Mouse (Mus musculus) kidney, embryonic 15.5 days (tissue): ENCODE measurements around the gene Prm2. TPM values are rescaled to one million over a fixed set of nuclear protein-coding genes. Genes with fewer than 3 reads are reported as not detected.

Source experiments
- ATAC-seq: fragments of 200-750 bp; cut with Nextera tagmentation; replicated peaks from 2 replicates; pipeline ENCODE4 v1.8.0; 2017; ENCODE audit warnings: moderate TSS enrichment; ENCODE audit not compliant: low FRiP score
- H3K27ac ChIP-seq: fragments of 300-500 bp; sonication (generic); 2 replicates; pipeline ENCODE4 v1.5.1; 2015; ENCODE audit warnings: mild to moderate bottlenecking, inconsistent platforms
- H3K27me3 ChIP-seq: fragments of 300-500 bp; sonication (generic); 2 replicates; pipeline ENCODE4 v1.6.1; 2015; ENCODE audit warnings: inconsistent platforms
- H3K36me3 ChIP-seq: fragments of 300-500 bp; sonication (generic); 2 replicates; pipeline ENCODE4 v1.6.1; 2015; ENCODE audit warnings: inconsistent platforms
- H3K4me1 ChIP-seq: fragments of 300-500 bp; sonication (generic); 2 replicates; pipeline ENCODE4 v1.6.1; 2015; ENCODE audit warnings: inconsistent platforms
- H3K4me2 ChIP-seq: fragments of 300-500 bp; sonication (generic); 2 replicates; pipeline ENCODE4 v1.6.1; 2015; ENCODE audit warnings: moderate library complexity, mild to moderate bottlenecking, inconsistent platforms
- H3K4me3 ChIP-seq: fragments of 300-500 bp; sonication (generic); replicated peaks from 2 replicates; pipeline ENCODE4 v1.5.1; 2015; ENCODE audit warnings: mild to moderate bottlenecking, inconsistent platforms
- H3K9ac ChIP-seq: fragments of 300-500 bp; sonication (generic); 2 replicates; pipeline ENCODE4 v1.6.1; 2015; ENCODE audit warnings: mild to moderate bottlenecking, inconsistent platforms
- H3K9me3 ChIP-seq: fragments of 300-500 bp; sonication (generic); replicated peaks from 2 replicates; pipeline ENCODE4 v1.6.1; 2016; ENCODE audit warnings: inconsistent platforms
- WGBS: fragments of 180-500 bp; shearing (Covaris S2); methylation state at CpG from one replicate; pipeline ENCODE4 v1.1.7; 2015; ENCODE audit warnings: mixed read lengths; 5-methylcytosine and 5-hydroxymethylcytosine counted together
- polyA plus RNA-seq: library from polyadenylated mRNA; unstranded; fragments of >200 nt; fragmentation: Nextera tagmentation; extraction: Ambion mirVana; gene quantifications from 2 replicates; pipeline ENCODE4 v1.2.1, GENCODE M21; 2015

Prm2 gene
- polyA plus RNA-seq, 1 experiment from 2014 or later = not detected

GRCm38 (mm10) chr16:10783883-10784792 lies 11.8 kb downstream of the Prm2 start:
- Histone ChIP-seq H3K4me1 (peaks cover 63% of the 10 kb centered on the region), H3K36me3 (no peaks in the 10 kb centered on the region), H3K4me3 (peak overlapping the region; percentile 79), H3K27me3 (no peaks in the 10 kb centered on the region), H3K9ac (peak overlapping the region; percentile 75), H3K4me2 (peak overlapping the region; percentile 97), H3K27ac (peak overlapping the region; percentile 99), H3K9me3 (no peaks in the 10 kb centered on the region)
- peak; percentile 6 for ATAC-seq
- 1% methylated on average over 81 of the region's 81 CpGs for WGBS

- Histone ChIP-seq H3K27ac (no peak overlapping the region), H3K9me3 (no peaks in the 10 kb centered on the region), H3K27me3 (no peaks in the 10 kb centered on the region), H3K4me3 (peak overlapping the region; percentile 79), H3K4me1 (peaks cover 62% of the 10 kb centered on the region), H3K36me3 (no peaks in the 10 kb centered on the region), H3K9ac (no peak overlapping the region), H3K4me2 (peak overlapping the region; percentile 97)
- WGBS = 62% methylated on average over 8 of the region's 8 CpGs
- no peak for ATAC-seq
These were observed 12.5 kb downstream of the Prm2 start for GRCm38 (mm10) chr16:10783451-10783850.

DNA sequence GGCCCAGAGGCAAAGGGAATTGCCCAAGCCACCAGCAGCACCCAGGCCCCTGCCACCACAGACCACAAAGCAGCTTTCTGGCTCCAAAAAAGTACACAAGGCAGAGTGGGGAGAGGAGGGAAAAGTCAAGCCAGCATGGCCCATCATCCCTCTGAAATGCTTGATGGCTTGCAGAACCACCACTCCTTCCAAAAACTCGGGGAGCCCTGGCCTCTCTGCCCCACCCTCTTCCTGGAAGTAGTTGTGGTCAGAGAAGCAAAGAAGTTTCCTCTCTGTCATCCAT lies 12.8 kb downstream of the Prm2 start:
- H3K36me3 ChIP-seq = no peaks in the 10 kb centered on the region
- peak overlapping the region; percentile 97 for H3K4me2 ChIP-seq
- H3K9me3 ChIP-seq = no peaks in the 10 kb centered on the region
- WGBS = 39% methylated on average over 1 of the region's 1 CpGs
- peak overlapping the region; percentile 0; the same call in 1 of the 2 replicates for H3K9ac ChIP-seq
- H3K27ac ChIP-seq = no peak overlapping the region
- H3K27me3 ChIP-seq = no peaks in the 10 kb centered on the region
- peak overlapping the region; percentile 79; the same call in 1 of the 2 replicates for H3K4me3 ChIP-seq
- peaks cover 59% of the 10 kb centered on the region for H3K4me1 ChIP-seq
- ATAC-seq = no peak

DNA sequence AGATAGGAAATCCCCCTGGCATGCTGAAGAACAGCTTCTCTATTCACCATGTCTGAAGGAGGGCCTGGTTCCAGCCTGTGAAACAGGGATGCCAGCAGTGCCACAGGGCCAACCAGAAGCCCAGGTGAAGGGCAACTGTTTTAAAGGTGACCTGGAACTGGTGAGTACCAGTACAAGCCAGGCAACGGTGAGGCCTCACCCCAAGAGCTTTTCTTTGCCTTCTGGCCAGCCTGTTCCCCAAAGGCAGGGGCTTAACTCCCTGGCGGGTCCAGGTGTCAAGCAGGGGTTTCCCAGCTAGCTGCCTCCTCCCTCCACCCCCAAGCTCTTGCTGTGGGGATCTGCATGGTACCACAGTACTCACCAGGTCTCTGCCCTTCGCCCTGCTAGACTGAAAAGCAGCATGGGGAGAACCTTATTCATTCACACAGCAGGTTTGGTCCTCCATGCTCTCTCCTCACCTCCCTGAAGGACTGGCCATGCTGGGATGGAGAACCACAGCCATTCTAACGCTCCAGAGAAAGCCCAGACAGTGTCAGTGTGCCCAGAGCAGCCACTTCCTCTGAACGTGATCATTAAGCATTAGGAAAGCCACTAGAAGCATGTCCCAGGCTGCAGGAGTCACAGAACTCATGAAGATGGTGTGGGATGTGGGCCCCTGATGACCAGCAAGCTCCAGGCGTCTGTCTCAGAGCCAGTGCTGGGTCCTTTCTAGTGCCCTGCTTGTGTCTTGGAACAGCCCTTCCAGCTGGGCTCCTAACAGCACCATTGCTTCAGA lies 13.4 kb downstream of the Prm2 start:
- Histone ChIP-seq H3K27me3 (no peaks in the 10 kb centered on the region), H3K4me3 (peak overlapping the region; percentile 79; the same call in 1 of the 2 replicates), H3K9ac (peak overlapping the region; percentile 0; the same call in 1 of the 2 replicates), H3K9me3 (no peaks in the 10 kb centered on the region), H3K4me1 (peaks cover 58% of the 10 kb centered on the region), H3K36me3 (no peaks in the 10 kb centered on the region), H3K27ac (peak overlapping the region; percentile 41), H3K4me2 (peak overlapping the region; percentile 97)
- WGBS = 48% methylated on average over 6 of the region's 6 CpGs
- no peak for ATAC-seq

DNA sequence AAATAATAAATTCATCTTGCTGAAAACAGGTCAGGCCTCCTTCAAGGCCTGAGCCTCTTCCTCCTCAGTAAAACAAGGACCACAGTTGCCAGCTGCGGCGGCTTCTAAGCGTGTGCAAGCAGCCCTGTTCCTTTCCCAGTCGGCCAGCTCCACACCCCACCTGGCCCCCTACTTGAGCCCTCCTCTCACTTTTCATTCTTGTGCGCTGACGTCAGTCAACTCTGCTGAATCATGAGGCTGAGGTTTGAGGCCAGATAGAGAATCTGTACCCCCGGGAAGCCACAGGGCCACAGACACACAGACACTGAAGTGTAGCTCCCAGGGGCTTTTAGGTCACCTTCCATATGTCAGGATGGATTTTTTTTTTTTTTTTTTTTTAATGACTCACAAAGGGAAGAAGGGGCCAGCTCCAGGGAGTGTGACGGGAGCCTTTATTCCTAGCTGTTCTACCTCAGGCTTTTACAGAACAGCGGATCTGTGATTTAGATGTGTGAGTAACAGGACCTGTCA lies 14.0 kb downstream of the Prm2 start:
- Histone ChIP-seq H3K4me2 (peak overlapping the region; percentile 97), H3K27me3 (no peaks in the 10 kb centered on the region), H3K9me3 (no peaks in the 10 kb centered on the region), H3K4me3 (no peak overlapping the region), H3K27ac (peak overlapping the region; percentile 41; the same call in 1 of the 2 replicates), H3K4me1 (peaks cover 55% of the 10 kb centered on the region), H3K9ac (no peak overlapping the region), H3K36me3 (no peaks in the 10 kb centered on the region)
- no peak for ATAC-seq
- 39% methylated on average over 9 of the region's 9 CpGs for WGBS

- Histone ChIP-seq H3K9me3 (no peaks in the 10 kb centered on the region), H3K27ac (no peak overlapping the region), H3K4me1 (peaks cover 51% of the 10 kb centered on the region), H3K36me3 (no peaks in the 10 kb centered on the region), H3K4me2 (no peak overlapping the region), H3K4me3 (no peak overlapping the region), H3K9ac (no peak overlapping the region), H3K27me3 (no peaks in the 10 kb centered on the region)
- ATAC-seq = no peak
- 73% methylated on average over 5 of the region's 5 CpGs for WGBS
These were observed 15.3 kb downstream of the Prm2 start for GRCm38 (mm10) chr16:10780631-10781120.

GRCm38 (mm10) chr16:10777579-10778160 lies 18.3 kb downstream of the Prm2 start:
- Histone ChIP-seq H3K4me2 (no peak overlapping the region), H3K27me3 (no peaks in the 10 kb centered on the region), H3K4me1 (peaks cover 30% of the 10 kb centered on the region), H3K4me3 (no peak overlapping the region), H3K9me3 (no peaks in the 10 kb centered on the region), H3K27ac (no peak overlapping the region), H3K9ac (no peak overlapping the region), H3K36me3 (no peaks in the 10 kb centered on the region)
- no peak for ATAC-seq
- 52% methylated on average over 5 of the region's 5 CpGs for WGBS

GRCm38 (mm10) chr16:10776322-10776721 lies 19.6 kb downstream of the Prm2 start:
- Histone ChIP-seq H3K27ac (no peak overlapping the region), H3K4me1 (peaks cover 17% of the 10 kb centered on the region), H3K9me3 (no peaks in the 10 kb centered on the region), H3K4me2 (no peak overlapping the region), H3K9ac (no peak overlapping the region), H3K4me3 (no peak overlapping the region), H3K27me3 (no peaks in the 10 kb centered on the region), H3K36me3 (no peaks in the 10 kb centered on the region)
- ATAC-seq = no peak
- 22% methylated on average over 7 of the region's 7 CpGs for WGBS

- H3K4me1 ChIP-seq = peaks cover 24% of the 10 kb centered on the region
- H3K27me3 ChIP-seq = no peaks in the 10 kb centered on the region
- H3K27ac ChIP-seq = no peak overlapping the region
- H3K4me3 ChIP-seq = no peak overlapping the region
- no peaks in the 10 kb centered on the region for H3K9me3 ChIP-seq
- WGBS = 73% methylated on average over 4 of the region's 4 CpGs
- ATAC-seq = no peak
- H3K36me3 ChIP-seq = no peaks in the 10 kb centered on the region
- H3K4me2 ChIP-seq = no peak overlapping the region
- no peak overlapping the region for H3K9ac ChIP-seq
These were observed 21.2 kb downstream of the Prm2 start for GRCm38 (mm10) chr16:10774726-10775125.

GRCm38 (mm10) chr16:10773543-10773942 lies 22.4 kb downstream of the Prm2 start:
- WGBS = 84% methylated on average over 8 of the region's 8 CpGs
- no peaks in the 10 kb centered on the region for H3K9me3 ChIP-seq
- H3K27ac ChIP-seq = no peak overlapping the region
- no peak overlapping the region for H3K4me3 ChIP-seq
- no peak for ATAC-seq
- peaks cover 34% of the 10 kb centered on the region for H3K4me1 ChIP-seq
- no peak overlapping the region for H3K9ac ChIP-seq
- no peak overlapping the region for H3K4me2 ChIP-seq
- no peaks in the 10 kb centered on the region for H3K27me3 ChIP-seq
- no peaks in the 10 kb centered on the region for H3K36me3 ChIP-seq

- Histone ChIP-seq H3K27me3 (no peaks in the 10 kb centered on the region), H3K4me1 (peaks cover 31% of the 10 kb centered on the region), H3K9me3 (no peaks in the 10 kb centered on the region), H3K27ac (no peak overlapping the region), H3K4me3 (no peak overlapping the region), H3K36me3 (no peaks in the 10 kb centered on the region), H3K9ac (no peak overlapping the region), H3K4me2 (no peak overlapping the region)
- 57% methylated on average over 19 of the region's 19 CpGs for whole genome bisulfite sequencing
- ATAC-seq = no peak
These were observed 24.0 kb downstream of the Prm2 start for GRCm38 (mm10) chr16:10771769-10772510.
